Mouse (Mus musculus): ENCODE results near the gene Kazn. TPM values are rescaled to one million over a fixed set of nuclear protein-coding genes. Genes with fewer than 3 reads are reported as not detected.

Kazn gene
- total and polyA plus RNA-seq, 3 experiments: 1.3 to 9.7 (median 4.2) TPM

DNA sequence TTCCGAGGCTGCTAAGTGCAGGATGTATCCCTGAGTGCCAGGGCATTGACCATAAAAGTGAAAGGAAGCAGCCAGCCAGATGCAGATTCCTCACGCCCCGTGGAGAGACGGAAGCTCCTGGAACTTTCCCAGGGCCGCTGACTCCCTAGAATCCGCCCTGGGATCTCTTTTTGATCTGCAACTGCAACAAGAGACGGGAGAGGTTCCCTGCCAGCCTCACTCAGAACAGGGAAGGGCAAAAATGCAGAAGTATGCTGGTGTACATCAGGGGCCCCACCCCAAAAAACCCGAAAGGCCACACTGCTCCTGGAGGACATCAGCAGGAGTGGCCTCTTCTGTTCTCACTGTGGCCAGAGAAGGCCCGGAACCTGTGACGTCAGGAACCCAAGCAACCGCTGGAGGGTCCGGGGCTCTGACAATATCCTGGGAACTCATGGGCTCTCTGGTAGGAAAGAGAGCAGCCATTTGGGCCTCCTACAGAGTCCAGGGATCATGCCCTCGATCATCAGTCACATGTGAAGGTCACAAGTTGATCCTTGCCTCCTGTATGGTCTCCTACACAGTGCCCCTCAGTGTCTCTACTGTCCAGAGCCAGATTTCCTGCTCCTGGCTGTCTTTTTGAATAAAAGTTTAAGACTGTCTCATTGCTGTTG lies 157.4 kb downstream of the Kazn start:
- in situ Hi-C loops (cut with MboI; ENCODE audit: low pct_ligation_motif_present, low pct_unique_long_range_greater_than_20kb, low sequenced_read_pairs): loop anchor here (25.0 kb wide), 1 partner anchor 669 kb away; the partner anchor contains the start of genes Clcnkb and Hspb7
- H3K4me3 ChIP-seq (replicated peaks in 1 of 3; ENCODE audit: low read depth in 2 of 3, low read length in 2 of 3, poor library complexity in 1 of 3): no peak overlapping the region
- peaks cover 18 to 64% of the 10 kb centered on the region in 2 experiments for H3K4me1 ChIP-seq (ENCODE audit: control insufficient read depth in 1 of 2, insufficient read depth in 2 of 2)
- no peak overlapping the region for H3K27ac ChIP-seq (ENCODE audit: insufficient read depth, low read depth)
- H3K36me3 ChIP-seq (replicated peaks in 1 of 2; ENCODE audit: control insufficient read depth in 1 of 2, insufficient read depth in 1 of 2, low read length in 1 of 2): no peaks in the 10 kb centered on the region
- peaks cover 32% of the 10 kb centered on the region for H3K27me3 ChIP-seq (replicated peaks)
- TF ChIP-seq MEF2A (IDR thresholded peaks at IDR 0.05; ENCODE audit: borderline replicate concordance, low read depth, low read length) (no peak), TBP (conservative IDR thresholded peaks at IDR 0.05; ENCODE audit: low read depth, low read length) (no peak), KAT2A (IDR thresholded peaks at IDR 0.05; ENCODE audit: insufficient replicate concordance, low read length) (no peak), RCOR1 (conservative IDR thresholded peaks at IDR 0.05; ENCODE audit: low read depth, low read length) (no peak), ZMIZ1 (IDR thresholded peaks at IDR 0.05; ENCODE audit: low read depth, low read length) (no peak), CHD2 (IDR thresholded peaks at IDR 0.05; ENCODE audit: low read length) (no peak), ZKSCAN1 (IDR thresholded peaks at IDR 0.05; ENCODE audit: borderline replicate concordance, low read depth, low read length) (no peak), CTCF (conservative IDR thresholded peaks at IDR 0.05 in 1 of 2, IDR thresholded peaks at IDR 0.05 in 1 of 2; ENCODE audit: low read depth in 2 of 2, low read length in 2 of 2) (no peak), POLR2A (IDR thresholded peaks at IDR 0.05; ENCODE audit: low read depth, low read length) (no peak), EP300 (IDR thresholded peaks at IDR 0.05; ENCODE audit: low read length) (no peak), RAD21 (IDR thresholded peaks at IDR 0.05; ENCODE audit: low read depth, low read length) (no peak), BHLHE40 (IDR thresholded peaks at IDR 0.05; ENCODE audit: low read depth, low read length) (no peak), USF1 (IDR thresholded peaks at IDR 0.05; ENCODE audit: low read depth, low read length) (no peak), IRF4 (IDR thresholded peaks at IDR 0.05; ENCODE audit: low read depth, low read length) (no peak), PAX5 (IDR thresholded peaks at IDR 0.05; ENCODE audit: low read length) (no peak), MYC (IDR thresholded peaks at IDR 0.05; ENCODE audit: low read depth, low read length) (no peak), NRF1 (IDR thresholded peaks at IDR 0.05; ENCODE audit: low read depth, low read length) (no peak), USF2 (conservative IDR thresholded peaks at IDR 0.05; ENCODE audit: low read depth, low read length) (no peak)
- H3K9me3 ChIP-seq (replicated peaks; ENCODE audit: low read length): peaks cover 3% of the 10 kb centered on the region
- dilution Hi-C loops (cut with MboI; ENCODE audit: extremely low pct_ligation_motif_present, extremely low pct_unique_long_range_greater_than_20kb, low sequenced_read_pairs): no loop called here
- no peaks in the 10 kb centered on the region for H3K79me2 ChIP-seq (replicated peaks; ENCODE audit: control insufficient read depth, extremely low read depth, insufficient read depth, poor library complexity, severe bottlenecking)
- H3K4me2 ChIP-seq (ENCODE audit: insufficient read depth, low read depth, poor library complexity, severe bottlenecking): no peak overlapping the region
- DNase-seq (ENCODE audit: extremely low read depth): no peak
- H3K9ac ChIP-seq (ENCODE audit: insufficient read depth, low read depth): no peak overlapping the region

DNA sequence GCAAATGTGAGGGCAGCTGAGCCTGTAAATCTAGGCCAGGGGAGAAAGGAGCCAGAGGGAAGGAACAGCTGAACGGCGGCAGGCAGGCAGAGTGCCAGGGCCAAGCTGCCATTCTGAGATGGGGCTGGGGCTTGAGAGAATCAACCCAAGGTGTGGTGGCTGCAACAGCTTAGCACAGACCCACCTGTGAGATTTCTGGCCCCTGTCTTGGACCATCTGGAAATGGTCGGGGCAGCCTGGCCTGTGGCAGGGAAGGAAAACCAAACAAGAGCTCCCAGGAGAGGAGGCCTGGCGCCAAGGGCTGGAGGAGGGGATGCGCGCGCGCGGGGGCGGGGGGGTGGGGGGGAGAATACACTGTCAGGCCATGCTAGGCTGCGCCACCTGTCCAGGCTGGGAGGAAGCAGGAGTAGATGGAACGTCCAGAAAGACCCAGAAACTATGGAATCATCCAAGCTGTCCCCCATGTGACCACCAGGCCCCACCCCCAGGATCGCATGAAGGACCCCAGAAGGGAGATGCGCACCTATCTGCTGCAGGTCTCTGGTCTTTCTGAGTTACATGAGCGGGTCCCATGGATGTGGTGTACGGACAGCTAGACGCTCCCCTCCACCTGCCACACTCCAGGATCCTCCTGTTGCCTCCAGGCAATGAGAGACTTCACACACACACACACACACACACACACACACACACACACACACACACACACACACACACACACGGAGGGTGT lies 158.1 kb downstream of the Kazn start:
- peaks cover 21 to 70% of the 10 kb centered on the region in 2 experiments for H3K4me1 ChIP-seq (ENCODE audit: control insufficient read depth in 1 of 2, insufficient read depth in 2 of 2)
- no peaks in the 10 kb centered on the region for H3K9me3 ChIP-seq (replicated peaks; ENCODE audit: low read length)
- in situ Hi-C loops (cut with MboI; ENCODE audit: low pct_ligation_motif_present, low pct_unique_long_range_greater_than_20kb, low sequenced_read_pairs): loop anchor here (25.0 kb wide), 1 partner anchor 669 kb away; the partner anchor contains the start of genes Clcnkb and Hspb7
- no peak for TF ChIP-seq POLR2AphosphoS2 (IDR thresholded peaks at IDR 0.05; ENCODE audit: low read depth, low read length)
- TF ChIP-seq UBTF (IDR thresholded peaks at IDR 0.05; ENCODE audit: low read depth, low read length): no peak
- TF ChIP-seq HCFC1 (IDR thresholded peaks at IDR 0.05; ENCODE audit: low read depth, low read length): no peak
- TF ChIP-seq MEF2A (IDR thresholded peaks at IDR 0.05; ENCODE audit: borderline replicate concordance, low read depth, low read length): no peak
- no peak for TF ChIP-seq PAX5 (IDR thresholded peaks at IDR 0.05; ENCODE audit: low read length)
- no peak for TF ChIP-seq CHD1 (IDR thresholded peaks at IDR 0.05; ENCODE audit: low read depth, low read length)
- TF ChIP-seq MAX (IDR thresholded peaks at IDR 0.05; ENCODE audit: low read length): no peak
- TF ChIP-seq USF1 (IDR thresholded peaks at IDR 0.05; ENCODE audit: low read depth, low read length): no peak
- TF ChIP-seq MAZ (IDR thresholded peaks at IDR 0.05; ENCODE audit: low read depth, low read length): no peak
- TF ChIP-seq USF2 (conservative IDR thresholded peaks at IDR 0.05; ENCODE audit: low read depth, low read length): no peak
- TF ChIP-seq BHLHE40 (IDR thresholded peaks at IDR 0.05; ENCODE audit: low read depth, low read length): no peak
- no peak for TF ChIP-seq RCOR1 (conservative IDR thresholded peaks at IDR 0.05; ENCODE audit: low read depth, low read length)
- no peak for TF ChIP-seq MAFK (IDR thresholded peaks at IDR 0.05; ENCODE audit: insufficient replicate concordance, low read length)
- no peak for TF ChIP-seq IRF4 (IDR thresholded peaks at IDR 0.05; ENCODE audit: low read depth, low read length)
- no peak for TF ChIP-seq ZKSCAN1 (IDR thresholded peaks at IDR 0.05; ENCODE audit: borderline replicate concordance, low read depth, low read length)
- TF ChIP-seq GABPA (IDR thresholded peaks at IDR 0.05; ENCODE audit: insufficient replicate concordance, low read depth, low read length): no peak
- TF ChIP-seq CTCF (conservative IDR thresholded peaks at IDR 0.05 in 1 of 2, IDR thresholded peaks at IDR 0.05 in 1 of 2; ENCODE audit: low read depth in 2 of 2, low read length in 2 of 2): no peak
- no peak for TF ChIP-seq TBP (conservative IDR thresholded peaks at IDR 0.05; ENCODE audit: low read depth, low read length)
- no peak overlapping the region for H3K4me3 ChIP-seq (replicated peaks in 1 of 3; ENCODE audit: low read depth in 2 of 3, low read length in 2 of 3, poor library complexity in 1 of 3)
- no peak overlapping the region for H3K27ac ChIP-seq (ENCODE audit: insufficient read depth, low read depth)
- H3K79me2 ChIP-seq (replicated peaks; ENCODE audit: control insufficient read depth, extremely low read depth, insufficient read depth, poor library complexity, severe bottlenecking): no peaks in the 10 kb centered on the region
- H3K27me3 ChIP-seq (replicated peaks): peaks cover 32% of the 10 kb centered on the region
- no peaks in the 10 kb centered on the region for H3K36me3 ChIP-seq (replicated peaks in 1 of 2; ENCODE audit: control insufficient read depth in 1 of 2, insufficient read depth in 1 of 2, low read length in 1 of 2)
- no peak overlapping the region for H3K4me2 ChIP-seq (ENCODE audit: insufficient read depth, low read depth, poor library complexity, severe bottlenecking)
- DNase-seq (ENCODE audit: extremely low read depth): no peak
- H3K9ac ChIP-seq (ENCODE audit: insufficient read depth, low read depth): no peak overlapping the region
- dilution Hi-C loops (cut with MboI; ENCODE audit: extremely low pct_ligation_motif_present, extremely low pct_unique_long_range_greater_than_20kb, low sequenced_read_pairs): no loop called here

Data from CH12.LX (cell line).